Mouse (Mus musculus): ENCODE measurements around the gene Spin2d.
"Not testable (repeated sequence)": the region's sequence is repeated elsewhere in the genome, so short reads cannot be mapped to it uniquely, and the experiment has no call there.

Gene Spin2d

GRCm38 (mm10) chrX:73176889-73177288 lies at the start of gene Spin2d:
Gene Spin2d, minus strand, starts transcription at chrX:73176989.
- not testable (repeated sequence) for DNase-seq (ENCODE audit: inconsistent age in 2 of 2, low spot score in 1 of 2)

GRCm38 (mm10) chrX:73225365-73225764 lies 48.6 kb upstream of the Spin2d start:
- DNase-seq (ENCODE audit: inconsistent age in 2 of 2, low spot score in 1 of 2): no peak

- DNase-seq (ENCODE audit: inconsistent age in 2 of 2, low spot score in 1 of 2): not testable (repeated sequence)
These were observed 37.2 kb upstream of the Spin2d start, which contains the start of gene Xlr4b for GRCm38 (mm10) chrX:73213819-73214564. Gene Xlr4b, plus strand, starts transcription at chrX:73214333.

- DNase-seq (ENCODE audit: inconsistent age in 2 of 2, low spot score in 1 of 2): peak in 1 of 2 experiments; percentile 31
These were observed 15.1 kb upstream of the Spin2d start, which contains the start of gene Xlr3b for GRCm38 (mm10) chrX:73191934-73192333. Gene Xlr3b, plus strand, starts transcription at chrX:73192207.

GRCm38 (mm10) chrX:73149350-73149749 lies 27.4 kb downstream of the Spin2d start, which contains the start of gene DXBay18:
Gene DXBay18, minus strand, starts transcription at chrX:73149450.
- DNase-seq (ENCODE audit: inconsistent age in 2 of 2, low spot score in 1 of 2): not testable (repeated sequence)

GRCm38 (mm10) chrX:73148496-73148895 lies 28.3 kb downstream of the Spin2d start, which contains the start of gene Xlr5b:
Gene Xlr5b, plus strand, starts transcription at chrX:73148796.
- DNase-seq (ENCODE audit: inconsistent age in 2 of 2, low spot score in 1 of 2): not testable (repeated sequence)

- not testable (repeated sequence) for DNase-seq (ENCODE audit: inconsistent age in 2 of 2, low spot score in 1 of 2)
These were observed 33.6 kb downstream of the Spin2d start for GRCm38 (mm10) chrX:73143218-73143618.
